ENCODE assay signal across 10 mouse cellular contexts in genomic region chr19:43655735-43656492, GRCm38 (mm10). TPM values are rescaled to one million over a fixed set of nuclear protein-coding genes. Genes with fewer than 3 reads are reported as not detected.
DNase-seq lines count a peak whose midpoint lies in the region; ATAC-seq lines count a peak whose summit lies in the region.
"Had no signal": no experiment of that assay in that cellular context is flagged by ENCODE, and none has a peak within 500 bp of the region (broad histone marks: within the 10 kb centered on the region; RNA-seq: fewer than 3 reads in every experiment).

No protein-coding gene starts in this region.

- 35% methylated on average over 11 of the region's 11 CpGs for WGBS in kidney, embryonic 15.5 days
- WGBS in limb, embryonic 11.5 days = 42% methylated on average over 11 of the region's 11 CpGs

- H3K27me3 ChIP-seq in kidney, embryonic 15.5 days = peaks cover 40% of the 10 kb centered on the region
- no peaks in the 10 kb centered on the region; the same call in 1 of the 2 replicates for H3K27me3 ChIP-seq in limb, embryonic 11.5 days (ENCODE audit: control insufficient read depth, insufficient read depth, low read length)
- H3K27me3 ChIP-seq: neural tube, embryonic 13.5 days had no signal

- ATAC-seq in kidney, embryonic 15.5 days (replicated peaks; ENCODE audit: low FRiP score) = no peak
- no peak for ATAC-seq in limb, embryonic 11.5 days (ENCODE audit: insufficient number of reproducible peaks, low FRiP score, low TSS enrichment, low read depth)

- no peak overlapping the region for H3K9ac ChIP-seq in kidney, embryonic 15.5 days
- H3K9ac ChIP-seq in limb, embryonic 11.5 days (ENCODE audit: low read length) = no peak overlapping the region
- H3K9ac ChIP-seq: neural tube, embryonic 13.5 days had no signal

- H3K4me2 ChIP-seq in kidney, embryonic 15.5 days = no peak overlapping the region
- no peak overlapping the region for H3K4me2 ChIP-seq in limb, embryonic 11.5 days (ENCODE audit: low read depth, severe bottlenecking)
- H3K4me2 ChIP-seq: neural tube, embryonic 13.5 days had no signal

- H3K4me1 ChIP-seq in kidney, embryonic 15.5 days = 0 out of 2 replicates have a peak, but pooled peaks cover 10% of the 10 kb centered on the region
- H3K4me1 ChIP-seq in limb, embryonic 11.5 days (ENCODE audit: control insufficient read depth, insufficient read depth, low read length) = 0 out of 2 replicates have a peak, but pooled peaks cover 5% of the 10 kb centered on the region
- H3K4me1 ChIP-seq: neural tube, embryonic 13.5 days had no signal

- H3K27ac ChIP-seq in kidney, embryonic 15.5 days = no peak overlapping the region
- H3K27ac ChIP-seq in limb, embryonic 11.5 days (replicated peaks; ENCODE audit: low read depth, low read length) = no peak overlapping the region
- H3K27ac ChIP-seq: neural tube, embryonic 13.5 days had no signal

- H3K4me3 ChIP-seq in kidney, embryonic 15.5 days (replicated peaks) = no peak overlapping the region
- H3K4me3 ChIP-seq in limb, embryonic 11.5 days (ENCODE audit: low read depth, low read length) = no peak overlapping the region
- H3K4me3 ChIP-seq: neural tube, embryonic 13.5 days had no signal

- no peaks in the 10 kb centered on the region for H3K36me3 ChIP-seq in kidney, embryonic 15.5 days
- H3K36me3 ChIP-seq in limb, embryonic 11.5 days (ENCODE audit: control insufficient read depth, insufficient read depth, low read length) = no peaks in the 10 kb centered on the region
- H3K36me3 ChIP-seq: neural tube, embryonic 13.5 days had no signal

- H3K9me3 ChIP-seq in kidney, embryonic 15.5 days (replicated peaks) = no peaks in the 10 kb centered on the region
- H3K9me3 ChIP-seq in limb, embryonic 11.5 days (ENCODE audit: control insufficient read depth, low read length) = no peaks in the 10 kb centered on the region
- H3K9me3 ChIP-seq: neural tube, embryonic 13.5 days had no signal

- DNase-seq in kidney, adult 9 months = peak; percentile 58
- DNase-seq in MEL-GATA-1-ER (ENCODE audit: extremely low read depth, low read depth) = peak; percentile 59
- peak; percentile 80 to 82 for DNase-seq in cerebellum, postnatal 10 days
- DNase-seq in gastrocnemius, postnatal 4 days (ENCODE audit: low spot score in 2 of 2) = peak; percentile 46 to 69
- DNase-seq in limb, embryonic 11.5 days (ENCODE audit: low spot score) = peak; percentile 78
- DNase-seq in retina, embryonic 14.5 days (ENCODE audit: low spot score) = peak; percentile 79
- DNase-seq in urinary bladder, postnatal 14 days (ENCODE audit: low spot score) = peak; percentile 81

RNA-seq across cellular contexts. Expression of gene Slc25a28, which starts 18.8 kb away (rescaled TPM):
- polyA plus RNA-seq in kidney, embryonic 15.5 days (2015; fragmentation: Nextera tagmentation; extraction: Ambion mirVana) = 13.7 and 14.3 TPM in 2 replicates
- total RNA-seq in gastrocnemius, postnatal 4 days (2021) = 10 to 100 TPM; 20.9 to 24.8 TPM
- 10.3 and 11.2 TPM in 2 replicates for polyA plus RNA-seq in limb, embryonic 11.5 days (2014; fragmentation: Nextera tagmentation; extraction: Ambion mirVana)

RNA-seq across cellular contexts. Expression of gene Entpd7, which starts 33.6 kb away (rescaled TPM):
- polyA plus RNA-seq in kidney, embryonic 15.5 days (2015; fragmentation: Nextera tagmentation; extraction: Ambion mirVana) = 12.3 and 14.4 TPM in 2 replicates
- 10 to 100 TPM in 1 of 2 experiments, 1 to 10 TPM in 1; 9.1 to 12.5 TPM for total RNA-seq in gastrocnemius, postnatal 4 days (2021)
- 13.7 and 16.7 TPM in 2 replicates for polyA plus RNA-seq in limb, embryonic 11.5 days (2014; fragmentation: Nextera tagmentation; extraction: Ambion mirVana)

RNA-seq across cellular contexts. Expression of gene Nkx2-3, which starts 43.8 kb away (rescaled TPM):
- polyA plus RNA-seq in kidney, embryonic 15.5 days (2015; fragmentation: Nextera tagmentation; extraction: Ambion mirVana) = 0.26 and 0.48 TPM in 2 replicates
- total RNA-seq in gastrocnemius, postnatal 4 days (2021) = not detected
- not detected in 2 replicates for polyA plus RNA-seq in limb, embryonic 11.5 days (2014; fragmentation: Nextera tagmentation; extraction: Ambion mirVana)
- total RNA-seq: gastrocnemius, adult 8-10 months had no signal
- polyA plus RNA-seq: neural tube, embryonic 13.5 days had no signal
